Mouse (Mus musculus): Measurements from ENCODE around the gene Gm10271. TPM values are rescaled to one million over a fixed set of nuclear protein-coding genes. Genes with fewer than 3 reads are reported as not detected.

Gene Gm10271
- polyA plus RNA-seq, 1 experiment = not detected

DNA sequence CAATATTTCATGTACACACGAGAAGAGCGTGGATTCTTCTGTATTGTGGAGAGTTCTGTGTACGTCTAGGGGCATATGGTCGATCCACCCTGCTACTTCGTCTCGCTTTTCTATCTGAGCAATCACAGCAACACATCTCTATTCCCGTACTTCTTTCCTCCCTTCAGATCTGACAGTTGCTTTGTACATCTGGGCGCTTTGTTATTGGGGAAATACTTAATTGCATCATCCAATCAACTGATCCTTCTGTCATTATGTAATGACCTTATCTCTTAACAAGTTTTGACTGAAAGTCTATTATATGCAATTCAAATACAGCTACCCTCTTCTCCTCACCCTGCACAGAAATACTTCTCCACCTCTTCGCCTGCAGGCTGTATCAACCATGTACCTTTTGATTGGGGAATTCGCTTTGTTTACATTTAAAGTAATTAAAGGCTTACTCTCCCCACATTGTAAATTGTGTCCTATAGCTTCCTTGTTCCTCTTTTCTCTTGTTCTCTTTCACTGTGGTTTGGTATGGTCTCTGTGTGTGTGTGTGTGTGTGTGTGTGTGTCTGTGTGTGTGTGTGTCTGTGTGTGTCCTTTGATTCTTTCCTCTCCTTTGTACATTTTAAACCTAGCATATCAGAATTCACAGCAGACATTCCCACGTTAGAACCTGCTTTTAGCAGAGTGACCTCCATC lies 45.8 kb downstream of the Gm10271 start:
- no peaks in the 10 kb centered on the region for H3K27me3 ChIP-seq (replicated peaks; ENCODE audit: control insufficient read depth, insufficient read depth, low read length)
- no peak overlapping the region for H3K4me3 ChIP-seq (ENCODE audit: insufficient read depth, low read depth, low read length)
- no peak for DNase-seq
- WGBS = 88% methylated on average over 11 of the region's 11 CpGs
- H3K27ac ChIP-seq (ENCODE audit: insufficient read depth, low read depth, low read length) = no peak overlapping the region
- no peaks in the 10 kb centered on the region; the same call in 1 of the 2 replicates for H3K4me1 ChIP-seq (ENCODE audit: control insufficient read depth, insufficient read depth, low read length)
- H3K36me3 ChIP-seq (ENCODE audit: control insufficient read depth, insufficient read depth, low read length) = peaks cover 19% of the 10 kb centered on the region
- TF ChIP-seq POLR2A (IDR thresholded peaks at IDR 0.05; ENCODE audit: low read depth, low read length) (no peak), CTCF (conservative IDR thresholded peaks at IDR 0.05; ENCODE audit: insufficient read depth, insufficient read length, low read depth, low read length) (no peak)

DNA sequence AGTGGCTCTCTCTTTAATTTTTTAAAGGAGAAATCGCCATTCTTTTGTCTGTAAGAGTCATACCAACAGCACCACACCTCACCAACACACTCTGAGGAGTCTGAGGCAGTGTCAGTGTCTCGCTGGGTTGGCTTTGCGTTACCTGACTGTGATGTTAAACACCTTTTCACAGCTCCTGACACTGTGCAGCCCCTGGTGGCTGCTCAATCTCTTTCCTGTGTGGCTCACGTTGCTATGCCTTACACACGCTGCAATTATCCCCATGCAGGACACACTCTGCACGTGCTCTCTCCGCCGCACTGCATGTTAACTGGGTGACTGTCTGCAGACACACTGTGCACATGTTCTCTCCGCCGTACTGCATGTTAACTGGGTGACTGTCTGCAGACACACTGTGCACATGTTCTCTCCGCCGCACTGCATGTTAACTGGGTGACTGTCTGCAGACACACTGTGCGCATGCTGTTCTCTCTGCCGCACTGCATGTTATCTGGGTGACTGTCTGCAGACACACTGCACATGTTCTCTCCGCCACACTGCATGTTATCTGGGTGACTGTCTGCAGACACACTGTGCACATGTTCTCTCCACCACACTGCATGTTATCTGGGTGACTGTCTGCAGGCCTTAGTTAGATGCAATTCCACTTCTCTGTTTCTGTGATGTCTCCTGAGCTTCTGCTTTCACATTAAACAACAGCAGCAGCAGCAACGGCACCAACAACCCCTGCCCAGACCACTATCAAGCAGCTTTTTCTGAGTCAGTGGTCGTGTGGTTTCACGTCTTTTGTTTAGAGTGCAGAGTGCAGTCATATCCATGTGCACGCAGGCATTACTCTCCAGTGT lies 48.5 kb downstream of the Gm10271 start:
- Histone ChIP-seq H3K27me3 (replicated peaks; ENCODE audit: control insufficient read depth, insufficient read depth, low read length) (no peaks in the 10 kb centered on the region), H3K36me3 (ENCODE audit: control insufficient read depth, insufficient read depth, low read length) (peaks cover 13% of the 10 kb centered on the region), H3K4me1 (ENCODE audit: control insufficient read depth, insufficient read depth, low read length) (no peaks in the 10 kb centered on the region), H3K27ac (ENCODE audit: insufficient read depth, low read depth, low read length) (no peak overlapping the region), H3K4me3 (ENCODE audit: insufficient read depth, low read depth, low read length) (no peak overlapping the region)
- TF ChIP-seq POLR2A (IDR thresholded peaks at IDR 0.05; ENCODE audit: low read depth, low read length) (no peak), CTCF (conservative IDR thresholded peaks at IDR 0.05; ENCODE audit: insufficient read depth, insufficient read length, low read depth, low read length) (no peak)
- WGBS = 90% methylated on average over 19 of the region's 19 CpGs
- DNase-seq = no peak

DNA sequence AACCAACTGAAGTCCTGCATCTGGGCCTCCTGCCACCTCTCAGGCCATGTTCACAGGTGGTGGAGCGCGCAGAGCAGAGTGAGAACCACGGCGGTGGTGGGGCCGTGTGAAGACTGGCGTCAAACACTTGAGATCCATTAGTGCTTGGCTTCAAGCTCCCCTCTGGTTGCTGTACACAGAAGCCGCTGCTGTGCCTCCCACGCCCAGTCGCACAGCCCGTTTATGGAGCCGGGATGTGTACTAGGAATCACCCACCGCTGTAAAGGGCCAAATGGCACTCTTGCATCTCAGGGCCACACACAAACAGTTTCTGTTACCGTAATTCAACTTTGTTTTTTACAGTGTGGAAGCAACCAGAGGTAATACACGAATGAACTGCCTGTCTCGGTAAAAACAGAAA lies 50.2 kb downstream of the Gm10271 start:
- WGBS = 62% methylated on average over 15 of the region's 15 CpGs
- no peak overlapping the region for H3K4me3 ChIP-seq (ENCODE audit: insufficient read depth, low read depth, low read length)
- peaks cover 13% of the 10 kb centered on the region for H3K36me3 ChIP-seq (ENCODE audit: control insufficient read depth, insufficient read depth, low read length)
- TF ChIP-seq POLR2A (IDR thresholded peaks at IDR 0.05; ENCODE audit: low read depth, low read length) (no peak), CTCF (conservative IDR thresholded peaks at IDR 0.05; ENCODE audit: insufficient read depth, insufficient read length, low read depth, low read length) (no peak)
- H3K4me1 ChIP-seq (ENCODE audit: control insufficient read depth, insufficient read depth, low read length) = no peaks in the 10 kb centered on the region
- H3K27me3 ChIP-seq (replicated peaks; ENCODE audit: control insufficient read depth, insufficient read depth, low read length) = no peaks in the 10 kb centered on the region
- no peak overlapping the region for H3K27ac ChIP-seq (ENCODE audit: insufficient read depth, low read depth, low read length)
- no peak for DNase-seq

DNA sequence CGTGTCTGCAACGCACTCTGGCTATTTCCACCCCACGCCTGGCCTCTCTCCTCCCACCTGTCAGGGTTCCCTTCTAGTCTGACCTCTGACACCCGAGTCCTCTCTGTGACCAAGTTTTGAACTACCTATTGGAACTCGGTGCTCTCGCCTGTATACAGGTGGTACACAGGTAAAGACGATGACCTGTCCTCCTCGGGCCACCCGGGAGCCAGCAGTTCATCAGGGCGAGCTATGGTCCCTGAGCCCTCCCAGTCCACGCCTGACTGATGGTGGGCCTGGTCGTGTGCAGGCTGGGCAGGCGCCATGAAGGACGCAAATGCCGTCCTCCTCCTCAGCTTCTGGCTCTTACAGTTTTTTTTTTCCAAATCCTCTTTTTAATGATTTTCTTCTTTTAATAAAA lies 51.0 kb downstream of the Gm10271 start:
- 75% methylated on average over 15 of the region's 15 CpGs for whole genome bisulfite sequencing
- no peaks in the 10 kb centered on the region for H3K4me1 ChIP-seq (ENCODE audit: control insufficient read depth, insufficient read depth, low read length)

DNA sequence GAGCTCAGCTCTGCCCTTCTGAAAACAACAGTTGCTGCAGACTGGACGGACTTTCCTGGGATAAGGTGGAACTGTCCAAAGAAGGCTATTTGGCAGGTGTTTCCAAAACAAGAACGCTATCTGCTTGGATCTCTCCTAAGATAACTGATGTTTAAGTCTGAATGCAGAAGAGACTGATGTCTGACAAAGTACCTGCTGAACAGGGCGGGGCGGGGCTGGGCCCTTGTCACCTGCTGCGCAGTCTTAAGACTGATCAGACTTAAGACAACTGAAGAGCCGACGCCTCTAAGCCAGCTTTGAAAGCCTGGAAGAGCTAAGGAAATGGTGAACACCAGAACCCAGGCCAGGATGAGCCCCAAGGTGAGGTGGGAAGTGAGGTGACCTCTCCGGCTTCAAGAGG lies 51.8 kb downstream of the Gm10271 start:
- TF ChIP-seq POLR2A (IDR thresholded peaks at IDR 0.05; ENCODE audit: low read depth, low read length) (no peak), CTCF (conservative IDR thresholded peaks at IDR 0.05; ENCODE audit: insufficient read depth, insufficient read length, low read depth, low read length) (no peak)
- H3K4me1 ChIP-seq (ENCODE audit: control insufficient read depth, insufficient read depth, low read length) = no peaks in the 10 kb centered on the region
- peaks cover 14% of the 10 kb centered on the region for H3K36me3 ChIP-seq (ENCODE audit: control insufficient read depth, insufficient read depth, low read length)
- H3K27me3 ChIP-seq (replicated peaks; ENCODE audit: control insufficient read depth, insufficient read depth, low read length) = no peaks in the 10 kb centered on the region
- no peak overlapping the region for H3K4me3 ChIP-seq (ENCODE audit: insufficient read depth, low read depth, low read length)
- H3K27ac ChIP-seq (ENCODE audit: insufficient read depth, low read depth, low read length) = no peak overlapping the region
- no peak for DNase-seq
- 89% methylated on average over 8 of the region's 8 CpGs for WGBS

More for the DNA sequence above, 51.0 kb downstream of the Gm10271 start:
- DNase-seq = no peak
- Histone ChIP-seq H3K27me3 (replicated peaks; ENCODE audit: control insufficient read depth, insufficient read depth, low read length) (no peaks in the 10 kb centered on the region), H3K27ac (ENCODE audit: insufficient read depth, low read depth, low read length) (no peak overlapping the region), H3K36me3 (ENCODE audit: control insufficient read depth, insufficient read depth, low read length) (peaks cover 14% of the 10 kb centered on the region), H3K4me3 (ENCODE audit: insufficient read depth, low read depth, low read length) (no peak overlapping the region)
- TF ChIP-seq POLR2A (IDR thresholded peaks at IDR 0.05; ENCODE audit: low read depth, low read length) = no peak
- TF ChIP-seq CTCF (conservative IDR thresholded peaks at IDR 0.05; ENCODE audit: insufficient read depth, insufficient read length, low read depth, low read length) = no peak

DNA sequence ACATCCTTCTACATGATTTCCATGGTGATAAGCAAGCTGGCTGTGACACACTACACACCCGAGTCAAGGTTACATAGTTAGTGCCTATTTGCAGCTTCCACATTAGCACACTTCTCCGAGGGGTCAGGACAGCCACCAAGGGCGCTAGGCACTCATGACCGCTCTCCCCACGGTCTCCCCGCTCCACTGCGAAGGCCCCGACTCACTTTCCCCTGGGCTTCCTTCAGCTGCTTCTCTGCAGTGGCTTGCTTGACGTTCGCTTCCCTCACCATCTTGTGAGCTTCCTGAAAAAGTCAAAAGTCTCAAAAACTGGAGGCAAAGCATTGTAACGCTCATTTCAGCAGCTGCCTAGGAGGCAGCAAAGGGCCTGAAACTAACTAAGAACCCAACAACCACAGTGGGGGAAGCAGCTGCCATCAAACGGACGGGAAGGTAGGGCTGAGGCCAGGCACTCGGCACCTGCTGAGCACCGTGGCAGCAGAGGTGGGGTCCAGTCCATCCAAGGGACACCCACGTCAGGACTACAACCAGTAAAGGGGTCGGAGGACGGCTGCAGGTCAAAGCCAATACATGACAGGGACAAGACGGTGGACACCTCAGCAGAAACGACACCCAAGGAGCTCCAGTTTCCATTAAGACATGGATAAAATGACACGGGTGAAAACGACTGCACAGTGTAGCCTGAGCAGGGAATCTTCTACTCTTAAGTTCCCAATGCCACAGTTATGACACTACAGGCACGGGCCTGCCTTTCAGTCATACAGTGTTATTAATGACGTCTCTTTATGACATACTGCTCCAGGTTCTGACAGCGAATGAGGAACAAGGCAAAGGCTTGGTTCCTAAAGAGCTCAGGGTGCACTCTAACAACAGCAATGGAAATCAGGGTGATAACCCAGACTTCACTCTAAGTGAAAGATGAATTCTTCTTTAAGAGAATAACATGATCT lies 52.8 kb downstream of the Gm10271 start:
- WGBS = 77% methylated on average over 25 of the region's 25 CpGs
- H3K36me3 ChIP-seq (ENCODE audit: control insufficient read depth, insufficient read depth, low read length) = peaks cover 12% of the 10 kb centered on the region
- DNase-seq = no peak
- H3K4me3 ChIP-seq (ENCODE audit: insufficient read depth, low read depth, low read length) = no peak overlapping the region
- H3K4me1 ChIP-seq (ENCODE audit: control insufficient read depth, insufficient read depth, low read length) = no peaks in the 10 kb centered on the region
- TF ChIP-seq POLR2A (IDR thresholded peaks at IDR 0.05; ENCODE audit: low read depth, low read length) = no peak
- TF ChIP-seq CTCF (conservative IDR thresholded peaks at IDR 0.05; ENCODE audit: insufficient read depth, insufficient read length, low read depth, low read length) = no peak
- no peaks in the 10 kb centered on the region for H3K27me3 ChIP-seq (replicated peaks; ENCODE audit: control insufficient read depth, insufficient read depth, low read length)
- no peak overlapping the region for H3K27ac ChIP-seq (ENCODE audit: insufficient read depth, low read depth, low read length)
